Mouse (Mus musculus): ENCODE measurements around the gene Olfr161.

Gene Olfr161

DNA sequence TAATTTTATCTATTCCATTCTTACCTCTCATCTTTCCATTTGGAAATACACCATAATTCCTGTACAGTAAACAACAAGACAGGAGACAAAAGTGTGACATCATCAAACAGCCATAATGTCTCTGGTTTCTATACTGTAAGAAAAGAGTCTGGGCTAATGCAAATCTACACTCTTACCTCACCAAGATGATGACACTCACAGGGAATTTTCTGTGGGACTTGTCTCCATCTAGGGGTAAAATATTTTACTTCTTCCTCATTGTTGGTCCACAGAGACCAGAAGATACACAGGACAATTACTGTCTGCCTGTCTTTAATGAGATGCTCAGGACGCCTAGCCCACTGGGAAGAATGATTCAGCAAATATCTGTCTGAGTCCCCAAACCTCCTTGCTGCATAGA lies at the start of gene Olfr161:
Gene Olfr161 (plus strand): TSS at position 352 of the 400 bp plus-strand sequence.
- TF ChIP-seq GATA4 (IDR thresholded peaks at IDR 0.05; ENCODE audit: insufficient replicate concordance, low read length): no peak

DNA sequence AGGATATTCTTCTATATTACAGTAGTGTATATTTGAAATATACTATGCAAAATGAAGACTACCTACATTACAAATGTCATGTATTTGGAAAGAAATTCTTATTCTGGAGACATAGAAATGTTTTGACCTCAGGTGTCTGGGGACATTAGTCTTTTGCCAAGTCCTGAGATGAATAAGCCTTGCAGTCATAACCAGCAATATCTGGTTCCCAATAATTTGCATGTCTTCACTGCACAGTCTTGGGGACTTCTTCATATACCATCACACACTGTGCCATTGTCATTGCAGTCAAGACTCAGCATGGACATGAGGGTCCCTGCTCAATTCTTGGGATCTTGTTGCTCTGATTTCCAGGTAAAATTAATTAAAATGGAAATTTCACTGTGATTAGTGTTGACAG lies 27.3 kb upstream of the Olfr161 start:
- TF ChIP-seq GATA4 (IDR thresholded peaks at IDR 0.05; ENCODE audit: insufficient replicate concordance, low read length): no peak

Measured in liver, adult (tissue).